Mouse (Mus musculus) NIH3T3 (cell line): ENCODE data around the gene Wnt2.

Experiments used
- DNase-seq: peaks from one replicate; pipeline ENCODE4 v3.0.0-alpha.2; 2012; ENCODE audit warnings: low read depth

The Wnt2 gene

DNA sequence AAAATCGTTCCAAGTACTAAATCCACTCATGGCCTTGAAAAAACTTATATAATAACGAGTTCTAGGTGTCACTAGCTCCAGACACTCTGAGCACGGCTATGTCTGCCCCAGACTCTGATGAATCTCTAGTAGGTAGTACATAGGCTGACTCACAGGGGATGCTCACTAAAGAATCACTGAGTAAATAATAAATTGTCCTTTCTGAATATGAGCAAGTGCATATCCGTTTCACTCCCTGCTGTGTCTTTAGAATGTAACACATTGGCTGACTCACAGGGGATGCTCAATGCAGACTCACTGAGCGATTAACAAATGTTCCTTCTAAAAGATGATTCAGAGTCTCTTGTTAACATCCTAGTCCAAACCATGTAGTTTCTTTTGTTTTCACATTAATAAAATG, 52.1 kb downstream of the Wnt2 start:
- peak; percentile 64 for DNase-seq

DNA sequence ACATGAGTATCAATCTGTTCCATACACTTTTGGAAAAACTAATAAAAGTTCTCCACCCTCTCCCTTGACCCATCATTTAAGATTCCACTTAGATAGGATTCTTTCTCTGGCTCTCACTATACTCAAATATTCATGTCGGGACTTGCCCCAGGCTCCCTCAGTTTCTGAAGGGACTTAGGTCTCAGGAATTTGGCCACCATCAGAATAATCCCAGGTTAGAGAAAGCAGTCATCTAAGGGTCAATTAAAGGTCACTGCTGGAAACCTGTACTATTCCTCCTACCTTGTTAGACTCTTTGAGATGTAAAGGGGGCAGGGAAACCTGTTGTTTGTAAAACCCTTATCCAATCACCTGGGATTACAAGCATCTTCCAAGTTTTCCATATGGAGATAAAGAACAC, 53.2 kb downstream of the Wnt2 start:
- DNase-seq, result no peak

DNA sequence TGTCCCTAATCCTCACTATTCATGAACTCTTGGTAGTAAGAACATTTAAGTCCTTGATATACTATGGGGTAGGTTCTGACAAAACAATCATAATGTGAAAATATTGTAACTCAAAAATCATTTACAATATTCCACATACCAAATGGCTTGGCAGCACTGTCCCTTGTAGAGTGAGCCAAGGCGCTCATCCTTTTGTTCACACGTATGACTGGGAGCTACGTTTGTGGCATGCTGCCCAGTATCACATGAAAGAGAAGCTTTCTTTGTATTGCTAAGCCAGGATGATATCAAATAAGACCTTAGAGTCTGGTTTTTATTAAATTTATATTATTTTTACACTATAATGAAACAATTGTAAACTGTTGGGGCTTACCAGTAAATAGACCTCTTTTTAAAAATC, 56.0 kb downstream of the Wnt2 start:
- no peak for DNase-seq

- no peak for DNase-seq
Observed at GRCm38 (mm10) chr6:17971393-17971792, 59.0 kb downstream of the Wnt2 start.

DNA sequence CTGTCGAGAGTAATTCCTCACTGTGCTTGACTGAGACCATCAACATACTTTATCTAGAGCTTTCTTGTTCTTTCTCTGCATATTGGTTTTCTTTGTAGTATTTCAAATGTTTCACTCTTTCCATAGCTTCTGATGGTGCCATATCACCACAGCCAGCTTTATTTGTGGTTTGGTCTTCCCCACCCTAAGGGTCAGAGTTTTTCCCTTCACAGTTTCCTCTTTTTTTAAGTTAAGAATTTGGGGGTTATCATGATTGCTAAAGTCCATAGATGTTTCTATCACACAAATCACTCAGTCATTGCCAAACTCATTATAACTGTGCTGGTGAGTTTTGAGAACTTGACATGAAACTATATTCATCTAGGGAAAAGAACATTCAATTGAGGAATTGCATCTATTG, 60.6 kb downstream of the Wnt2 start:
- DNase-seq, result no peak

GRCm38 (mm10) chr6:17968467-17969144, 61.8 kb downstream of the Wnt2 start:
- no peak for DNase-seq

GRCm38 (mm10) chr6:17963455-17963854, 66.9 kb downstream of the Wnt2 start:
- no peak for DNase-seq

DNA sequence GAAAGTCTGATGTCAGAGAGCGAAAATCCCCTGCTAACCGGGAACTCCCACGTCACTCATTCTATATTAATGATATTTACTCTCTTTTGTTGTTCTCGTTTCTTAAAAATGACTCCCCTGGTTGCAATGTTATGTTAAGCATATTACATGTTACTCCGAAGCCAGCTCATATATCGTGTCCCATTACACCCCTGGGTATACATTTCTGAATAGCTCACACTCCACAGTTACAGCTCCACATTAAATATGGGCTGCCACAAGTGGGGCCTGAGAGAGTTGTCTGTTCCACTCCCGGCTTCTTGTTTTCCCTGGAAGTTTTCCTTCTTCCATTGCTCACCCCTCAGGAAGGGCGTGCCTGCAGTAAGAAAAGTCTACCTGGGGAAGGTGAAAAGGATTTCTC, 78.6 kb downstream of the Wnt2 start:
- DNase-seq, result no peak

GRCm38 (mm10) chr6:17949103-17949502, 81.3 kb downstream of the Wnt2 start:
- DNase-seq, result no peak

DNA sequence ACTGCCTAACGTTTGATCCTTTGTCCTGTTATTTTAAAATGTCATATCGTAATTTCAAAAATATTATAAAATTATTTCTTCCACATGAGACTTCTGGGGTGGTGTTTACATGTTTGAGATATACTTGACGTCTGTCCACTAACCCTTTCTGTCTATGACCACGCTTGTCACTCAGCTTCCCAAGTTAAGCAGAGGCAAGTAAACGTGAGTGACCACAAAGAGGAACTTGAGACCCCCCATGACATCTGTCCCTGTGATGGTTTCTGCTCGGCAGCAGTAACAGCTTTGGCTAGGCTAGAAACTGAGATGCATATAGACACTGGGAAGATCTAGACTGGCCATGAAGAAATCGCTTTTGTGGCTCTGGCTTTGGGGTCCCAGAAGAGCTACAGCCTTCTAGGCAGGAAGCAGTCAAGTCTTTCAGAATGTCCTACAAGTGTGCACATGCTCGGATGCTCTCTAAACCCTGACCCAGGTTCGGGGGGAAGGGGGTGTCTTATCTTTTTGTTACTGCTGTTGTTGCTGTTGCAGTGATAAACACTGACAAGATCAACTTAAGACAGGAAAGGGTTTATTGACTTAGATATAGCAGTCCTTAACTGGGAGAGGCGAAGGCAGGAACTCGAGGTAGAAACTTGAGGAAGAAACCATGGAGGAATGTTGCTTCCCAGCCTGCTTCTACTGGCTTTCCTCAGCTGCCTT, 83.1 kb downstream of the Wnt2 start:
- no peak for DNase-seq

DNA sequence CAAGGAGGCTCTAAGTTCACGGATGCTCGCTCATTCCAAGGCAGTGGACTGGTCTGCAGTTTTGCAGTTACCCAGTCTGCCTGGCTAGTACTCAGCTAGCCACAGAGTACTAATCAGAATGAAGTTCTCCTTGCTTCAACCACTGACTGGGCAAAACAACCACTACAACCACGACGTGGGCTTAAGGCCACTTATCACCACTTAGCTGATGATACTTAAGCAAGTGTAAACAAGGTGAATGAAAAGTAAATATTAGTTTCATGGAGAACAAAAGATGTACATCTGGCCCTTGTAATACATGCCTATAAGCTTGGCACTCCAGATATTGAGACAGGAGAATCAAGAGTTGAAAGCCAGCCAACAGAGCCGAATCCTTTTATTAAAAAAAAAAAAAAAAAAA, 83.9 kb downstream of the Wnt2 start:
- DNase-seq, result no peak

DNA sequence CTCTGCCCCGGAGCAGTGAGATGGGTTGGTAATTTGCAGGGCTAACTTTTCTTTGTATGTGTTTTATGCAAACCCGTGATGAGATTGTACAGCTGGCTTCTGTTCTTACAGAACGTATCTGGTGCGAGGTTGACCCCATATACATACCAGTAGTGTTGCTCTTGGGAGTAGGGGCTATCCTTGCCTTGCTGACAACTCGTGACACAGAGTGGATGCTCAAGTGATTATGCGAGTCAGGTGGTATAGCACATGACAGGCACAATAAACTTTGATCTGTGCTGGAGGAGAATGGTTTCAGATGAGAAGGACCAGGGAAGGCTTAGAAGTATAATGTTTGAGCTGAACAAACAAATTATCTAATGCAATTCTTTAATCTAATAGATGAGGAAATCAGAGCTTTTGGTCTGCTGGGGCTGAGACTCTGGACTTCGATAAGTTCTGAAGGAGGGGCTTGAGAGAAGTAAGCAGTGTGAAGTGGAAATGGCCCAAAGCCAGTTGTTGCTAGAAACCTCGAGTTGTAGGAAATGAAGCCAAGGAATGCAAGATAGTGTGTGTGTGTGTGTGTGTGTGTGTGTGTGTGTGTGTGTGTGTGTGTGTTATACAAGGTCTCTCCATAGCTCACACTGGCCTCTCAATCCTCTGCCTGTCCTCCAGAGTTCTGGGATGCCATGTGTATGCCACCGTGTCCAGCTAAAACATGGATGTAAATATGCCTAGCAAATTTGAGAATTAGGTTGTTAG, 86.3 kb downstream of the Wnt2 start:
- peak; percentile 78 for DNase-seq

DNA sequence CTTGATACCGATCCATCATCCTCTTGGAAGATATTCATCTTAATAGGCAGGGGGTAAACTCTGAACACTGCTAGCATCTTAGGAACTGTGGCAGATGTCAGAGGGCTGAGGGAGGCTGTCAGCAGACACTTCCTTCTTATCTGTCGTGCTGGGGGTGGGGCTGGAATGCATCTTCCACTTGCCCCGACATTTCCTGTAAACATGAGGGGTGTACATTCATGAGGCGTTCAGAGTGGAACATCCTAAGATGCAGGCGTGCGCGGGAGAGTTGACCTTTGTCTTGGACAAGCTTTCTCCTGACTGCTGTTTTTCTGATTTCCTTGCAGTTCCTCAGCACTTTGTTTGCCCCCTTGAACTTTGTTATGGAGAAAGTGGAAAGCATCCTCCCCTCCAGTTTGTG, 88.0 kb downstream of the Wnt2 start:
- no peak for DNase-seq

DNA sequence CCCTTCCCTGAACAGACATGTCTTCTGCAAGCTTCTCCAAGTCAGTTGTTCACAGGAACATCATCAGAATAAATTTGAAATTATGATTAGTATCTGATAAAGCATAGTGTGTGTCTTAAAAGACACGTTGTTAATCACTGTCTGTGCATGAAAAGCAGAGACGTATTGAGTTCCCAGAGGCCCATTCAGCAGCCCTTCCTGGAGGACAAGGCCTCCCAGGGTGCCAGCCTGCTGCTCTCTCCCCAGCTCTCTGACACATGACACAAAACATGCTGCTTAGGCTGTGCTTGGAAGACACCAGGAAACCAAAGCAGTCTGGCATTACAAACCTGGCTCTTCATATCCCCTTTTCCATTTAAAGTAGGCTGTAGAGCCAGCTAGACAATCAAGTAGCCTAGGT, 88.5 kb downstream of the Wnt2 start:
- DNase-seq, result no peak
